Mouse (Mus musculus) c-Kit-positive CD71-positive TER-119-negative erythroid progenitor cells, embryonic 14.5 days (primary cell): Measurements from ENCODE around the gene Cltrn.

Experiments used
- DNase-seq: peaks from one replicate; pipeline ENCODE4 v3.0.0-alpha.2; 2013; ENCODE audit warnings: low read depth

Cltrn gene

GRCm38 (mm10) chrX:164139032-164139431 is 50.4 kb downstream of the Cltrn start, which contains the start of gene Ace2:
Gene Ace2, plus strand, starts transcription at chrX:164139332.
- DNase-seq, result no peak

GRCm38 (mm10) chrX:164145463-164146250 is 57.0 kb downstream of the Cltrn start:
- DNase-seq, result peak; percentile 25

GRCm38 (mm10) chrX:164152703-164153102 is 64.1 kb downstream of the Cltrn start:
- DNase-seq, result no peak

- no peak for DNase-seq
These were observed 65.0 kb downstream of the Cltrn start for GRCm38 (mm10) chrX:164153606-164154005.

GRCm38 (mm10) chrX:164154594-164154993 is 66.0 kb downstream of the Cltrn start:
- DNase-seq, result no peak

- peak; percentile 13 for DNase-seq
These were observed 76.1 kb downstream of the Cltrn start for GRCm38 (mm10) chrX:164164681-164165080.
